Mouse (Mus musculus) liver, postnatal 0 days (tissue): ENCODE results near the gene Gtf2f1.

ENCODE experiments used
- CTCF ChIP-seq: sonication (generic); IDR thresholded peaks from 2 replicates; pipeline ENCODE4 v1.5.1; 2016; ENCODE audit warnings: antibody characterized with exemption, low read depth
- EP300 ChIP-seq: IDR thresholded peaks from 2 replicates; pipeline ENCODE4 v1.6.1; 2016; ENCODE audit warnings: antibody characterized with exemption, low read depth, mild to moderate bottlenecking

DNA sequence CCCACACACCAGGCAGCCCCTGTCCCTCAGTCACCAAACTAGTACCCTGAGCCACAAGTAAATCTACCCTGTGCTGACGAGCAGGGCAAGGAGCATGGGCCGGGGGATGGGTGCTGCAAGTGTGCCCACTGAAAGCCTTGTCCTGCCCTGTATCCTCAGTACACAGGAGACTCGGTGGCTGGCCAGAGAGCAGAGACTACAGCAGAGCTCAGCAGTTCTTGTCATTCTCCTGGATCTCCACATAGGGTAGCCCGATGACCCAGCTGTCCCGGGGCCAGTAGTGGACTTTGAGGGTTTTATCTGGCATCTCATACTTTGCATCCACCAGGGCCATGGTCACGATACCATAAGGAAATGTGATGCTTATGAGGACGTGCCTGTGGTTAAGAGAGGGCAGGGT lies 56.2 kb downstream of the Gtf2f1 start:
- no peak for TF ChIP-seq CTCF
- TF ChIP-seq EP300: no peak
